Mouse (Mus musculus) layer of hippocampus, postnatal 36 days (tissue): ENCODE measurements around the gene Zfp609. TPM values are rescaled to one million over a fixed set of nuclear protein-coding genes. Genes with fewer than 3 reads are reported as not detected.
"Not testable (repeated sequence)": the region's sequence is repeated elsewhere in the genome, so short reads cannot be mapped to it uniquely, and the experiment has no call there.

ENCODE experiments used
- DNase-seq, 2 experiments: peaks; one replicate each; pipeline ENCODE4 v3.0.0; 2022
- total RNA-seq, 2 experiments: library from RNA; stranded (reverse); gene quantifications; 2 replicates each; pipeline ENCODE4 v1.2.3; 2021

The Zfp609 gene
- total RNA-seq, 2 experiments from 2014 or later, result 51.2 to 52.8 TPM

DNA sequence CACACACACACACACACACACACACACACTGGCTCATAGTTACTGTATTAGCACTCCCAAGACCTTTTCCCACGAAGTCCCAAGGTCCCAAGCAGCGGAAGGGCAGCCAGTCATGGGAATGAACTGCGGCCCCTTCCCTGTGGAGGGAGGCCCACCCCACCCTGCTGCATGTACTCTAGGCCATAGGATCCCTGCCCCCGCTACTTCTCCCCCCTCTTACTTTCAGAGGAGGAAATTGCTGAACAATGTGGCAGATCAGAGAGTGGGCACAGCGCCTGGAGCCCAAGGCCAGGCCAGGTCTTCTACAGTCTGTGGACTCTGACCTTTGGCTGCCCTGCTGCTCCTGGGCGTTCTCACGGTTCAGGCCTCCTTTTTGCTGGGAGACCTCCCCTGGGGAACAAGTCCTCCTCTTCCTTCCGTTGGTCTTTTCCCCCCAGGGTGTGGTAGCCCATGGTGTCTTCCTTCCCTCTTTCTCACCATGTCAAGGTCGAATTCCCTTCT, 155.9 kb downstream of the Zfp609 start:
- no peak for DNase-seq

DNA sequence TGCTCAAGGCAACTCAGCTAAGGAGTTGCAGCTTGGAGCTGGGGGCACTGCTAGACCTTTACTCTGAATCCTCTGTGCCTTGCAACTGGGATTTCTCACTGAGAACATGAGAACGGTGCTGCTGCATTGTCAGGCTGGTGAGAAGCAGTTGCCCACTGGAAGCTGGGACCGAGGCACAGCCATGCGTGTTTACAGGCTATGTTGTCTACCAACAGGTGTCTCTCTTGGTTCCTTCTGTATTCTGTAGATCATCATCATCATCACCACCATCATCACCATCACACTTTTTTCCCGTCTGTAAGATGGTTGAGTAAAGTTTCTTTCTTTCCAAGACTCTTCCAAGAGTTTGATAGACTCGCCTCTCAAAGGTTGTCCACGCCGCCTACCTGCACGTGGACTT, 159.7 kb downstream of the Zfp609 start, which contains the start of gene Oaz2:
Oaz2 (plus strand) TSS at position 301 of the 400 bp plus-strand sequence.
- no peak for DNase-seq

DNA sequence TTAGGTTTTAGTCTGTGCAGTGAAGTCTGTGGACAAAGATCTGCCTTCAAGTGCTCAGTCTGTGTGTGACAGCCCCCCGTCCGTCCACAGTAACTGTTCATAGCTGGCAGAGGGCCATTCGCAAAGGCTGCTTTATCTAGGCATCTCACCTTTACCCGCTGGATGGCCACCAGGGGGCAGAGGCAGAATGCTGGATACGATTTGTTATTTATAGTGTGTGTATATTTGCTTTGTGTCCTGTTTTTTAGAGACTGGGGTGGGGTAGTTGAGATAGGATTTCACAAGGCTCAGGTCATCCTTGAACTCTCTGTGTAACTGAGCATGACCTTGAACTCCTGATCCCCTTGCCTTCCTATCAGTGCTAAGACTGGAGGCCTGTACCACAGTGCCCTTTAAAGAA, 161.3 kb downstream of the Zfp609 start:
- DNase-seq, result no peak

DNA sequence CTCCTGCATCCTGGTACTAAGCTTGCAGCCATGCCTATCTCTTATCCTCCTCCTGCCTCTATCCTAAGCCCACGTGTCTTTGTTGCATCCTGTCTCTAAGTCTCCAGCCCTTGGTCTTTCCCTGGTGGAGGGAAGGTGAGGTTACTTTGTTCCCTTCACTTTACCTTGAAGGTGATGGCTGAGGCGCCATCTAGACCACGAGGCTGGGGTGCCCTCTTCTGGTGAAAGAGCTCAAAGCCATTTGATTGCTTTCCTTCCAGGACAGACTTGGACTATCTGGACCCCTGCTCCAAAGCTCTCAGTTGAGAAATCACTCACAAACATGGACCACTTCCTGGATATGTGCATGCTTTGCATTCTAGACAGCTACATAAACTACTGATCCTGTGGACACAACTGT, 163.2 kb downstream of the Zfp609 start:
- peak in 1 of 2 experiments; percentile 61 for DNase-seq

DNA sequence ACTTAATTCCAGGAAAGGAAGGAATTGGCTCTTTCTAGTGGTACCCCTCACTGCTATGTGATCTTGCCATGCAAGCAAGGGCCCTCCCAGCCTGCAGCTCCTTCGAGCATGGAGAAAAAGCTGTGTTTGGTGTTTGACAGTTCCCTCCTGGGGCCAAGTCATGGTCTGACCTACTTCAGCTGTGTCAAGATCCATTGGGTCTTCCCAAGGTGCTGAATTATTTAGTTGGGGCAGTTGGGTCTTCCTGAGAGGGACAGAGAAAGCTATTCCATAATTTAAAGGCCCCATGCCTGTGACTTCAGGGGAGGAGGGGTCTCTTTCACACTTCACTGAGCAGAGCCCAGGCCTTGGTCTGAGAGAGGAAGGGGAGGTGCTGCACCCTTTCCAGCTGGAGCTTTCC, 165.9 kb downstream of the Zfp609 start:
- no peak for DNase-seq

DNA sequence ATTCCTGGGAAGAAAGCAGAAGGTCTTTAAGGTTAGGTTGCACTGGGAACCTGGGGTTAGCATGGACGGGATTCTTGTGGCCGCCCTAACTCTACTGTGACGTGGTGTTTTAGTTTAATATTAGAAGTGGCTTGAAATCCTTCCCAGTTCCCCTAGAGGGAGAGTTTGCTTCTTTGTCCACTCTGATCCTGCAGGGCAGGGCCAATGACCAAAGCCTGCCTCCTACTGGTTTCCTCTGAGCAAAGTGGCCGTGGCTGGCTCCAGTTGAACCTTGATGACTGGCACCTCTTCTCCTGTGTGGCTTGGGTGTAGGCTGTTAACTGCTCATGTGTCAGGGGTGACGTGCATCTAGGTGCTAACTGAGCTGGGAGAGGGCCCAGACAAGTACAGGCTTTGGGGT, 166.3 kb downstream of the Zfp609 start:
- no peak for DNase-seq

DNA sequence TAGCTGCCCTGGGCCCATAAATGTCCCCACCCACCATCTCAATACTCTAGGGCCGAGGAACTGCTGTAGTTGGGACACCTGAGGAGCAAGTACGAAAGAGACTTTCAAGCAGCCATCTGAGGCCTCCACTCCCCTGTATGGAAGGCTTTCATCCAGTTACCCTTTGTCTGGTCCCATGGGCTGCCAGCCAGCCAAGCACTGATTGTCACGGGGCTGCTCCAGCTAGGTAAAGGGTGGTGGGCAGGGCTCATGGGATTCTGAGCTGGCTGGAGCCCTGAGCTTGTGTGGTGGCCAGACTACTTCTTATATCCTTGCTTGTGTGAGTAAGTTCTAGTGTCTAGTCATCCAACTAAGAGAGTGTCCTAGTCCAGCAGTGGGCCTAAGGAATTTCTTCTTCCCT, 170.1 kb downstream of the Zfp609 start:
- no peak for DNase-seq

DNA sequence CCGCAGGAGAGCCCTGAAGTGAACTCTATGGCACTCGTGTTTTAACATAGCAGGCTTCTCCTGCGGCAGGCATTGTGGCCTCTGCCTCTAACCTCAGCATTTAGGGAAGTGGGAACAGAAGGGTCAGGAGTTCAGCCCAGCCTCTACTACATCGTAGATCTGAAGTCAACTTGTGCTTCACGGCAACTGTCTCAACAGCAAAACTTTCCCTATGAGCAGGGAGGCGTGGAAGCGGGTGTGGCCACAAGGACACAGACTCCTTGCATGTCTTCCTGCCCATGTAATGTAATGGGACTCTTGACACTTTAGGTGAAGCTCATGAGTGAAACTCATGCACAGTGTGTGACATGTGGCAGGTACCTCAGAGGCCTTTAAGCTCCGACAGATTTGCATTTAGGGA, 171.8 kb downstream of the Zfp609 start:
- DNase-seq, result no peak

DNA sequence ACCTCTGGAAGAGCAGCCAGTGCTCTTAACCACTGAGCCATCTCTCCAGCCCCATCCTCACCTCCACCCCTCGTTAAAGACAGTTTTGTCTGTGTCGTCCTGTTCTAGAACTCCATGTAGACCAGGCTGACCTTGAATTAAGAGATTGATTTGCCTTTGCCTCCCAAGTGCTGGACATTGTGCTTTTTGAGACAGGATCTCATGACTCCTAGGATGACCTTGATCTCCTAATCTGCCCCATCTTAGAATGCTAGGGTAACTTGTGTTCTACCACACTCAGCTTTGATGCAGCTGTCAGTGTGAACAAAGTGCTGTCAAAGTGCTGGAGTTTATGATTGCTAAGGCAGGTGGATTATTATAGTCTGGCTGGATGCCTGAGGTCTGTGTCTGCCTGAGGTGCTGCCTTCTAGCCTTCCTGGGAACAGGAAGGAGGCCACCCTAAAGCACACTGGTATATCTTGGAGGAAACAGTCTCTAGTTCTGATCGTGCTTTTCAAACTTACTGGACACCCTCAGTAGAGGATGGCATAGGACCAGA, 172.6 kb downstream of the Zfp609 start:
- DNase-seq, result no peak

DNA sequence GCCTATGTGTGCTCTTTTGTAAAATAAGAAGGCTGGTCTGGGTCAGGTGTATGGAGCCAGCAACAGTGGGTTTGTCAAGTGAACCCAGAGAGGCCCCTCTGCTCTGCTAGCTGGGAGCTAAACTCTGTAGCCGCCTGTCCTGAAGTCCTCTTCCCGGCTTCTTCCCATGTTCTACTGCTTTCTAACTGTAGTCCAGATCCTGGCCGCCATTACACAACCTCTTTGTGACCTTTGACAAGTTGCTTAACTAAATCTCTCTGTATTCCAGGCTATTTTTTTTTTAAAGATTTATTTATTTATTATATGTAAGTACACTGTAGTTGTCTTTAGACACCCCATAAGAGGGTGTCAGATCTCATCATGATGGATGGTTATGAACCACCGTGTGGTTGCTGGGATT, 173.6 kb downstream of the Zfp609 start:
- no peak for DNase-seq

DNA sequence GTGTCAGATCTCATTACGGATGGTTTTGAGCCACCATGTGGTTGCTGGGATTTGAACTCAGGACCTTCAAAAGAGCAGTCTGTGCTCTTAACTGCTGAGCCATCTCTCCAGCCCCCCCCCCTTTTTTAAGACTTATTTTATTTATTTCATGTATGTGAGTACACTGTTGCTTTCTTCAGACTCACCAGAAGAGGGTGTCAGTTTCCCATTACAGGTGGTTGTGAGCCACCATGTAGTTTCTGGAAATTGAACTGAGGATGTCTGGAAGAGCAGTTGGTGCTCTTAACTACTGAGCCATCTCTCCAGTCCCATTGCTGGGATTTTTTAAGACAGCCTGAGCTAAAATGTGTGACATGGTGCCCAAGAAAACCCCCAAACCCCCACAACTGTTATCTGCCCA, 175.4 kb downstream of the Zfp609 start:
- not testable (repeated sequence) for DNase-seq

DNA sequence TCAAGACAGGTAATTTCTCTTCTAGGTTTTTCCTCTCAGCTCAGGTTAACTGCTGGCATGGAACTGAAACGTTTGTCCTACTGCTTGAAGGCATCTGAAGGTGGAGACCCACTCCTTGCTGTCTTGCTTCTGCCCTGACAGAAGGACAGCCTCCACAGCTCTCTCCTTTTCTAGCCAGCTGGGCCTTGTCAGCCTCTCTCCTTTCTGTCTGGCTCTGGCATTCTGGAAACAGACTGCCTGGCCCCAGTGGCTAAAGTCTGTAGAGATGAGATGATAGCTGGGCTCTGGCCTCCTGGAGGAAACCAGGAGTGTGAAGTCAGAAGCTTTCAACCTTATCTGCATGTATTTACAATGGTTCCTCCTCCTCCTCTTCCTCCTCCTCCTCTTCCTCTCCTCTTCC, 177.4 kb downstream of the Zfp609 start:
- DNase-seq, result no peak

DNA sequence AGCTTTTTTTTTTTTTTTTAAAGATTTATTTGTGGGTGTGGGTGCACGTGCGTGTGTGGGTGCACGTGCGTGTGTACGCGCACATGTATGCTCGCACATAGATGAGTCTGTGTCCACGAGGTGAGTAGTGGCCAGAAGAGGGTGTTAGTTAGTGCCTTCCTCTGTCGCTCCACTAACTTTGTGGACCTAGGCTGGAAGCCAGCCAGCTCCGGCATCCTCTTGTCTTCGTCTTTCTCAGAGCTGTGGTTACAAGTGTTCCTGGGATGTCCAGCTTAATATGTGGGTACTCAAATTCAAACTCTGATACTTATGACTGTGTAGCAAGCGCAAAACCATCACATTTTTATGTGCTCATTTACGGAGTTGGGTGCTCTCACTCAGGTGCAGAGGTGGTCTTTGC, 178.6 kb downstream of the Zfp609 start:
- DNase-seq, result no peak

DNA sequence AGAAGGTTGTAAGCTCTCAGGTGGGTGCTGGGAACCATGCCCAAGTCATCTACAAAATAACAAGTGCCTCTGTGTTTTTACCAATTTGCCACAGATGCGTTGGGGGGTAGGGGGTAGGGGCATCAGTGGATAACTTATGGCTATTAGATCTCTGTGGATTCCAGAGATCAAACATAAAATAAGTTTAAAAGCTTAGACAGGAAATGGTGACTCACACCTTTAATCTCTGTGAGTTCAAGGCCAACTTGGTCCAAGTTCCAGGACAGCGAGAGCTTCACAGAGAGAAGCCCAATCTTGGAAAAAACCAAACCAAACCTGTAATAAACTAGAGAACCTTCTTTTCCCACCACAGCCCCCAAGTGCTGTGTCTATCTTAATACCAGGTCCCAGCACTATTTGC, 180.6 kb downstream of the Zfp609 start:
- no peak for DNase-seq

DNA sequence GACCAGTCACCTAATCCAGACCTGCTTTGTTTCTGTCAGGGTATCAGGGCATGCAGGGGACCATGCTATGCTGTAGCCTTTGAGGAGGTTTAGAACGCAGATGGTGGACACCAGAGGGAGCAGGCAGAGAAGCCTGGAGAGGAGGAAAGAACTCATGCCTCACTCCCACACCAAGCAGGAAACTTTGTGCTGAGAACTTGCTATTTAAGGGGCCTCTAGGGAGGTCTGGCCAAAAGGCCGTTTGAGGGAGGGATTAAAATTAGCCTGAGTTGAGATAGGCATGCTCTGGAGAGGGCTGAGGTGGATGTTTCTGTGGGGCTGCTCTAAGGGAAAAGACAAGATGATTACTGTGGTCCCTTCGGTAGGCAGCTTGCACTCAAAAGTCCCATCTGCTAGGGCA, 181.4 kb downstream of the Zfp609 start:
- DNase-seq, result no peak

DNA sequence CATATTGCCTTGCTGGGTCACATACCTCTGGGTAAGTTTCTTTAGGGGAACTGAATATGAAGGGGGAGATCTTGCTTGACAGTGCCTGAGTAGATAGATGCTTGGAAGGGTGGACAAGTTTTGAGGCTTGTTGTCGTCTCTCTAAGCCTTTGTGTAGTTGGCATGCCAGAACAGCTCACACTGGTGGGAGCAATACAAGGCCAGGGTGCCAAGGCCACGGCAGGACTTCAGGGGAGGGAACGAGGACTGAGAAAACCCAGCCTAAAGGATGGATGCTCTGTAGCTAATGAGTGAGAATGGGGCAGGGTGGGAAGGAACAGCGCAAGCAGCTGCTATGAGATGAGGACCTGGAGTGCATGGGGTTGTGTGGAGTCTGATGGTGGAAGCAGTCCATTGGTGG, 182.4 kb downstream of the Zfp609 start:
- no peak for DNase-seq

DNA sequence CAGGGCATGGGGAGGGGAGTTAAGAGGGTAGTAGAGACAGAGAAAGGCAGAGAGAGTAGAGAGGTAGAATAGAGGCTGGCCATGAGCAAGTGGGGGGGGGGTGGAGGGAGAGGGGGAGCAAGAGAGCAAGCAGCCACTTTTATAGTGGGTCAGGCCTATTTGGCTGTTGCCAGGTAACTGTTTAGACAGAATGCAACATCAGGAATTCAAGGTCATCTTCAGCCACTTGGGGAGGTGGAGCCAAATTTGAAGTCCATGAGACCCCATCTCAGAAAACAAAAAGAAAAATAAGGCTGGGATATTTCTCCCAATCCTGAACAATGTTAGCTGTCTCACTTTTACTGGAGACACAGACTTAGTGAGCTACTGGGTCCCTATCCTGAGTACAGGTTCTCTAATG, 184.8 kb downstream of the Zfp609 start:
- no peak for DNase-seq

Other genes with a start within 250 kb of the Zfp609 start
- 10 to 100 TPM in 1 of 2 experiments, 1 to 10 TPM in 1; 9.8 to 10.9 TPM for gene Plekho2, start 247.5 kb downstream of the Zfp609 start, total RNA-seq
- under 1 TPM; 0.12 to 0.25 TPM for gene Pif1, start 240.4 kb downstream of the Zfp609 start, total RNA-seq
- 1 to 10 TPM; 3.2 to 4.0 TPM for gene Rbpms2, start 197.9 kb downstream of the Zfp609 start, total RNA-seq
- gene Oaz2, start 159.6 kb downstream of the Zfp609 start, total RNA-seq, result 100 to 1,000 TPM; 189 to 220 TPM
- gene Pclaf, start 62.7 kb upstream of the Zfp609 start, total RNA-seq, result 1 to 10 TPM in 1 of 2 experiments, under 1 TPM in 1; 0.85 to 1.6 TPM
- gene Trip4, start 81.2 kb upstream of the Zfp609 start, total RNA-seq, result 10 to 100 TPM; 38.1 to 41.6 TPM
- gene Csnk1g1, start 81.4 kb upstream of the Zfp609 start, total RNA-seq, result 10 to 100 TPM; 40.6 to 45.1 TPM
- gene Ppib, start 232.7 kb upstream of the Zfp609 start, total RNA-seq, result 100 to 1,000 TPM; 194 to 206 TPM
- 1 to 10 TPM; 5.5 to 6.0 TPM for gene Snx22, start 242.2 kb upstream of the Zfp609 start, total RNA-seq